Mouse (Mus musculus) lung, embryonic 16.5 days (tissue): ENCODE data around the gene Zfp574. TPM values are rescaled to one million over a fixed set of nuclear protein-coding genes. Genes with fewer than 3 reads are reported as not detected.

Experiments used
- ATAC-seq: fragments of 200-750 bp; cut with Nextera tagmentation; 2 replicates; pipeline ENCODE4 v1.8.0; 2017; ENCODE audit warnings: low read depth, mild to moderate bottlenecking, moderate library complexity
- H3K27ac ChIP-seq: fragments of 300-500 bp; sonication (generic); 2 replicates; pipeline ENCODE4 v1.5.1; 2014; ENCODE audit warnings: mild to moderate bottlenecking, control low read depth, low read length
- H3K27me3 ChIP-seq: fragments of 300-500 bp; sonication (generic); 2 replicates; pipeline ENCODE4 v1.6.1; 2014; ENCODE audit warnings: low read depth, low read length, mixed read lengths; ENCODE audit not compliant: control insufficient read depth, insufficient read depth
- H3K36me3 ChIP-seq: fragments of 300-500 bp; sonication (generic); 2 replicates; pipeline ENCODE4 v1.6.1; 2014; ENCODE audit warnings: low read length; ENCODE audit not compliant: control insufficient read depth, insufficient read depth
- H3K4me1 ChIP-seq: fragments of 300-500 bp; sonication (generic); replicated peaks from 2 replicates; pipeline ENCODE4 v1.6.1; 2014; ENCODE audit warnings: low read length, mixed read lengths; ENCODE audit not compliant: control insufficient read depth, insufficient read depth
- H3K4me2 ChIP-seq: fragments of 300-500 bp; sonication (generic); 2 replicates; pipeline ENCODE4 v1.6.1; 2014; ENCODE audit warnings: low read depth, low read length, control low read depth
- H3K4me3 ChIP-seq: fragments of 300-500 bp; sonication (generic); 2 replicates; pipeline ENCODE4 v1.5.1; 2014; ENCODE audit warnings: mild to moderate bottlenecking, low read length, control low read depth
- H3K9ac ChIP-seq: fragments of 300-500 bp; sonication (generic); 2 replicates; pipeline ENCODE4 v1.6.1; 2014; ENCODE audit warnings: low read length, control low read depth
- H3K9me3 ChIP-seq: fragments of 300-500 bp; sonication (generic); 2 replicates; pipeline ENCODE4 v1.6.1; 2016; ENCODE audit warnings: low read length; ENCODE audit not compliant: control insufficient read depth
- WGBS: fragments of 180-500 bp; shearing (Covaris S2); extraction: QIAGEN DNeasy Blood & Tissue Kit; methylation state at CpG from one replicate; pipeline ENCODE4 v1.1.7; 2014; 5-methylcytosine and 5-hydroxymethylcytosine counted together
- polyA plus RNA-seq: library from polyadenylated mRNA; unstranded; fragments of >200 nt; fragmentation: Nextera tagmentation; extraction: Ambion mirVana; gene quantifications from 2 replicates; pipeline ENCODE4 v1.2.1, GENCODE M21; 2015

Gene Zfp574
- polyA plus RNA-seq, 1 experiment from 2014 or later, result 30.5 TPM

- 74% methylated on average over 3 of the region's 3 CpGs for WGBS
- no peak overlapping the region for H3K9ac ChIP-seq
- H3K9me3 ChIP-seq, result no peaks in the 10 kb centered on the region
- H3K4me1 ChIP-seq, result peaks cover 3% of the 10 kb centered on the region; the same call in 1 of the 2 replicates
- no peaks in the 10 kb centered on the region; the same call in 1 of the 2 replicates for H3K27me3 ChIP-seq
- ATAC-seq, result no peak
- no peak overlapping the region for H3K27ac ChIP-seq
- no peaks in the 10 kb centered on the region for H3K36me3 ChIP-seq
- no peak overlapping the region for H3K4me3 ChIP-seq
- no peak overlapping the region for H3K4me2 ChIP-seq
Measured at GRCm38 (mm10) chr7:25098169-25098568, 25.8 kb downstream of the Zfp574 start.

DNA sequence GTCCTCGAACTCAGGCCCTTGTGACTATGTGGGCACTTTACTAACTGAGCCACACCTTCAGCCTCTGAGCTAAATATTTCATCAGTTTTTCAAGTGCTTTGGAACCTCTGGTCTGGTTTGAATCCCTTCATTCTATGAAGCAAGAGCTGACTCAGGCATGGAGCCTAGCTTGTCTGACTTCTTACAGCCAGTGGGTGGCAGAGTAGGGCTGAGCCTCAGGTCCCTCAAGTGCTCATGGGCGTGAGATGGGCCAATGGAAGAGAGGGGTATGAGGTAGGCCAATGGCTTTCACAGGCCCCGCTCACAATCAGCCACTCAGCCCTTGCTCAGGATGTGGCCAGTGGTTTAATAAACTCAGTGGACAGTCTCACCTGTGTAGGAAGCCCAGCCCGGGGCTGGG is 27.2 kb downstream of the Zfp574 start:
- Histone ChIP-seq H3K27me3 (no peaks in the 10 kb centered on the region; the same call in 1 of the 2 replicates), H3K4me1 (peaks cover 3% of the 10 kb centered on the region; the same call in 1 of the 2 replicates), H3K4me2 (no peak overlapping the region), H3K9ac (no peak overlapping the region), H3K9me3 (no peaks in the 10 kb centered on the region), H3K36me3 (no peaks in the 10 kb centered on the region), H3K4me3 (no peak overlapping the region), H3K27ac (no peak overlapping the region)
- peak; percentile 52; the same call in 1 of the 2 replicates for ATAC-seq
- WGBS, result 43% methylated on average over 4 of the region's 4 CpGs

DNA sequence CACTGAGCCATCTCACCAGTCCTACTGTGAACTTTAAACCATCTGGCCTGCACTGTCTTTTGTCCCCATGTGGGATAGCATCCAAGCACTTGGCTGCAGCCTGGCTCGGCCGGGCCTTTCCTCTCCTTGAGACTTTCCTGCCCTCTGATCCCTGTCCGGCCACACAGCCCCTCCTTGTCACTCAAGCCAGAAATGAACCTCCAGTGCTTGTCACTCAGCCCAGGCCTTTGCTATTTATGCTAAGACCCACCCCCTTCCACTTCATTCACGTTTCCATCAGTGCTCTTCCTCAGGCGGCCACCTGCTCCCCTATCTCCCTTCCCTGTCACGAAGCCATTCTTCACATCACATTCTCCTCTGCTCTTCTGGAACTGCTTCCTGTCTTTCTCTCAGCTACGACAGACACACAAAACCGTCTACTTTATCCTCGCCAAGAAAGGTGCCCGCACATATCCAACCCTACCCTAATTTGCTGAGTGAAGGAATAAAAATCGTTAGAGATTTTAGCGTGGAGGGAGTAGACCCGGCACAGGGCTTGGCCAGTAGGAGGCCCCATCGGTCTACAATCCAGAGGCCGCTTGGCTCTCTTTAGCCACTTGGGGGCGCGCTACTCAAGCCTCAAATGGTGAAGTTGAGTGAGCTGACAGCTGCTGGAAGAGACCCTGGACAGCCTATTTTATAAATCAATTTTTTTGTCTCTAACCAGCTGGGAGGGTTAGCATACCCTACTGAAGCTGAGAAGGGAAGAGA is 33.2 kb downstream of the Zfp574 start:
- peak; percentile 34; the same call in 1 of the 2 replicates for ATAC-seq
- no peak overlapping the region for H3K27ac ChIP-seq
- no peak overlapping the region for H3K4me3 ChIP-seq
- H3K36me3 ChIP-seq, result no peaks in the 10 kb centered on the region
- no peaks in the 10 kb centered on the region for H3K4me1 ChIP-seq
- no peak overlapping the region for H3K4me2 ChIP-seq
- WGBS, result 13% methylated on average over 17 of the region's 17 CpGs
- no peak overlapping the region for H3K9ac ChIP-seq
- no peaks in the 10 kb centered on the region for H3K27me3 ChIP-seq
- H3K9me3 ChIP-seq, result no peaks in the 10 kb centered on the region

GRCm38 (mm10) chr7:25106790-25107502 is 34.6 kb downstream of the Zfp574 start:
- no peak overlapping the region for H3K9ac ChIP-seq
- H3K4me3 ChIP-seq, result no peak overlapping the region
- no peaks in the 10 kb centered on the region for H3K36me3 ChIP-seq
- H3K27me3 ChIP-seq, result no peaks in the 10 kb centered on the region
- H3K4me2 ChIP-seq, result no peak overlapping the region
- H3K9me3 ChIP-seq, result no peaks in the 10 kb centered on the region
- no peak overlapping the region for H3K27ac ChIP-seq
- peak; percentile 23; the same call in 1 of the 2 replicates for ATAC-seq
- no peaks in the 10 kb centered on the region for H3K4me1 ChIP-seq
- WGBS, result 29% methylated on average over 16 of the region's 17 CpGs

- WGBS, result 69% methylated on average over 12 of the region's 12 CpGs
Measured at GRCm38 (mm10) chr7:25109355-25109754, 37.0 kb downstream of the Zfp574 start.

DNA sequence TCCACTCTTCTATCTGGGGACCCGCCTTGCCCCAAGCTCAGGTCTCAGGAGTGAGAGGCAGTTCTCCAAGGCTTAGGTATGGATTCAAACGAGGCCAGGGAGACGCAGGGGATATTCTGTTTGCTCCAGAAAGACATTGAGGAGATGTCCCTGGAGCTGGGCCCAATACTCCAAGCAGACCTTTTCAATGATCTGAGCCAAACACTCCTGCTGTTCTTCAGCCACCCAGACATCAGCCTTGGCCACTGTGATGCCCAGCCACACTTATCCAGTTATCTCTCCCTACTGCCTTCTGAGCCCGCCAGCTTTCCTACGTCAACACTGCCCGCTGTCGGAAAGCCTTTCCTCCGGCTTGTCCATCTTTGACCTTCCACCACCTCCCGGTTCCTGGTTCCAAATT is 38.0 kb downstream of the Zfp574 start:
- H3K36me3 ChIP-seq, result no peaks in the 10 kb centered on the region
- no peaks in the 10 kb centered on the region for H3K4me1 ChIP-seq
- H3K4me3 ChIP-seq, result no peak overlapping the region
- no peak overlapping the region for H3K4me2 ChIP-seq
- H3K27ac ChIP-seq, result no peak overlapping the region
- ATAC-seq, result no peak
- no peaks in the 10 kb centered on the region for H3K9me3 ChIP-seq
- WGBS, result 79% methylated on average over 9 of the region's 9 CpGs
- no peaks in the 10 kb centered on the region for H3K27me3 ChIP-seq
- H3K9ac ChIP-seq, result no peak overlapping the region

More at GRCm38 (mm10) chr7:25109355-25109754, 37.0 kb downstream of the Zfp574 start:
- ATAC-seq, result no peak
- H3K4me1 ChIP-seq, result no peaks in the 10 kb centered on the region
- H3K9me3 ChIP-seq, result no peaks in the 10 kb centered on the region
- H3K9ac ChIP-seq, result no peak overlapping the region
- H3K4me3 ChIP-seq, result no peak overlapping the region
- H3K36me3 ChIP-seq, result no peaks in the 10 kb centered on the region
- H3K27me3 ChIP-seq, result no peaks in the 10 kb centered on the region
- H3K4me2 ChIP-seq, result no peak overlapping the region
- H3K27ac ChIP-seq, result no peak overlapping the region

- Histone ChIP-seq H3K4me3 (no peak overlapping the region), H3K4me1 (no peaks in the 10 kb centered on the region), H3K9me3 (no peaks in the 10 kb centered on the region), H3K4me2 (no peak overlapping the region), H3K36me3 (no peaks in the 10 kb centered on the region), H3K27me3 (no peaks in the 10 kb centered on the region), H3K9ac (no peak overlapping the region), H3K27ac (no peak overlapping the region)
- WGBS, result 79% methylated on average over 17 of the region's 17 CpGs
- no peak for ATAC-seq
Measured at GRCm38 (mm10) chr7:25112178-25112955, 40.0 kb downstream of the Zfp574 start.

- 77% methylated on average over 16 of the region's 16 CpGs for whole genome bisulfite sequencing
- Histone ChIP-seq H3K9me3 (no peaks in the 10 kb centered on the region), H3K27ac (no peak overlapping the region), H3K36me3 (no peaks in the 10 kb centered on the region), H3K27me3 (no peaks in the 10 kb centered on the region), H3K4me3 (no peak overlapping the region), H3K4me2 (no peak overlapping the region), H3K4me1 (no peaks in the 10 kb centered on the region), H3K9ac (no peak overlapping the region)
- no peak for ATAC-seq
Measured at GRCm38 (mm10) chr7:25112956-25113603, 40.7 kb downstream of the Zfp574 start.
